Mouse (Mus musculus) thymus, postnatal 0 days (tissue): ENCODE measurements around the gene Ak2. TPM values are rescaled to one million over a fixed set of nuclear protein-coding genes. Genes with fewer than 3 reads are reported as not detected.

Experiments
- DNase-seq: peaks from one replicate; pipeline ENCODE4 v3.0.0-alpha.2; 2015; ENCODE audit warnings: low spot score
- polyA plus RNA-seq: library from polyadenylated mRNA; unstranded; fragments of >200 nt; fragmentation: Nextera tagmentation; extraction: Ambion mirVana; gene quantifications from 2 replicates; pipeline ENCODE4 v1.2.1, GENCODE M21; 2015

The Ak2 gene
- 208 and 209 TPM in 2 replicates for polyA plus RNA-seq

- DNase-seq = no peak
These were observed at the start of gene Ak2 for GRCm38 (mm10) chr4:128991500-128992008. Ak2 (plus strand) TSS chr4:128991958.

- no peak for DNase-seq
These were observed 49.4 kb upstream of the Ak2 start for GRCm38 (mm10) chr4:128942346-128942745.

- no peak for DNase-seq
These were observed 45.0 kb upstream of the Ak2 start for GRCm38 (mm10) chr4:128946736-128947135.

- no peak for DNase-seq
These were observed 44.3 kb upstream of the Ak2 start for GRCm38 (mm10) chr4:128947326-128947933.

GRCm38 (mm10) chr4:128948137-128948674 is 43.6 kb upstream of the Ak2 start:
- peak; percentile 58 for DNase-seq

- no peak for DNase-seq
These were observed 42.2 kb upstream of the Ak2 start for GRCm38 (mm10) chr4:128949470-128950005.

- DNase-seq = no peak
These were observed 41.3 kb upstream of the Ak2 start for GRCm38 (mm10) chr4:128950461-128950860.

GRCm38 (mm10) chr4:128953851-128954250 is 37.9 kb upstream of the Ak2 start:
- DNase-seq = no peak

- peak; percentile 67 for DNase-seq
These were observed 34.4 kb upstream of the Ak2 start for GRCm38 (mm10) chr4:128957155-128957911.

GRCm38 (mm10) chr4:128958156-128958555 is 33.6 kb upstream of the Ak2 start:
- no peak for DNase-seq

- DNase-seq = no peak
These were observed 32.9 kb upstream of the Ak2 start for GRCm38 (mm10) chr4:128958849-128959248.

GRCm38 (mm10) chr4:128959676-128960075 is 32.1 kb upstream of the Ak2 start:
- no peak for DNase-seq

GRCm38 (mm10) chr4:128961301-128962028 is 30.3 kb upstream of the Ak2 start:
- no peak for DNase-seq

- DNase-seq = peak; percentile 87
These were observed 29.5 kb upstream of the Ak2 start, which contains the start of gene Azin2 for GRCm38 (mm10) chr4:128962029-128962925. Azin2 (minus strand) TSS chr4:128962442.

- DNase-seq = no peak
These were observed 28.9 kb upstream of the Ak2 start for GRCm38 (mm10) chr4:128962926-128963290.

GRCm38 (mm10) chr4:128966751-128967150 is 25.0 kb upstream of the Ak2 start:
- no peak for DNase-seq

GRCm38 (mm10) chr4:128969081-128969480 is 22.7 kb upstream of the Ak2 start:
- DNase-seq = no peak

- no peak for DNase-seq
These were observed 21.9 kb upstream of the Ak2 start for GRCm38 (mm10) chr4:128969607-128970416.

- no peak for DNase-seq
These were observed 21.3 kb upstream of the Ak2 start for GRCm38 (mm10) chr4:128970417-128970807.
